Mouse (Mus musculus) right cerebral cortex, postnatal 36 days (tissue): Measurements from ENCODE around the gene Gtpbp1.
A peak's percentile ranks its signal among the peaks of the same experiment; 100 is the strongest.

ENCODE experiments used
- DNase-seq, 2 experiments: peaks; one replicate each; pipeline ENCODE4 v3.0.0; 2022; ENCODE audit warnings: low spot score in 2 of 2, mixed read lengths in 1 of 2

Gtpbp1 gene

GRCm38 (mm10) chr15:79723439-79723838 lies 32.8 kb downstream of the Gtpbp1 start:
- no peak for DNase-seq

GRCm38 (mm10) chr15:79725190-79725789 lies 34.6 kb downstream of the Gtpbp1 start:
- peak; percentile 71 to 80 for DNase-seq

- DNase-seq = peak in 1 of 2 experiments; percentile 33
Observed at GRCm38 (mm10) chr15:79727840-79728239, 37.2 kb downstream of the Gtpbp1 start.

- DNase-seq = no peak
Observed at GRCm38 (mm10) chr15:79728311-79728710, 37.7 kb downstream of the Gtpbp1 start.

- DNase-seq = no peak
Observed at GRCm38 (mm10) chr15:79728731-79729388, 38.2 kb downstream of the Gtpbp1 start.

- DNase-seq = no peak
Observed at GRCm38 (mm10) chr15:79731554-79731953, 40.9 kb downstream of the Gtpbp1 start.

- DNase-seq = no peak
Observed at GRCm38 (mm10) chr15:79733192-79733591, 42.5 kb downstream of the Gtpbp1 start.

DNA sequence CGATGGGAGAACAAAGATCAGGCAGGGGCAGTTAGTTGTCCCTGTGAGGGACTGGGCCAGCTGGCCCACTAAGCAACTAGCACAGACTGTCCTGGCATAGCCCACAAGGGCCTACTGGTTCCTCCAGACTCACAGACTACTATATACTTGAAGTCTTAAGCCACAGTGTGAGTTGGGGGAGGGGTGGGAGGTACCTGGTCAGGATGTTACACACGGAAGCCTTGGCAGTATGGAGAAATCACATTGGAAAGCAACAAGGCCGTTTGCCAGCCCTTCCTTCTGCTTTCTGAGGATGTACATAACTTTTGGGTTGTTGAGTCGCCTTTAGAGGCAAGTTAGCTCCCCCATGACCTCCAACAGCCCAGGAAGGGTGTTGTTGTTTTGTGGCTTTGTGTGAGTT lies 43.0 kb downstream of the Gtpbp1 start:
- no peak for DNase-seq

DNA sequence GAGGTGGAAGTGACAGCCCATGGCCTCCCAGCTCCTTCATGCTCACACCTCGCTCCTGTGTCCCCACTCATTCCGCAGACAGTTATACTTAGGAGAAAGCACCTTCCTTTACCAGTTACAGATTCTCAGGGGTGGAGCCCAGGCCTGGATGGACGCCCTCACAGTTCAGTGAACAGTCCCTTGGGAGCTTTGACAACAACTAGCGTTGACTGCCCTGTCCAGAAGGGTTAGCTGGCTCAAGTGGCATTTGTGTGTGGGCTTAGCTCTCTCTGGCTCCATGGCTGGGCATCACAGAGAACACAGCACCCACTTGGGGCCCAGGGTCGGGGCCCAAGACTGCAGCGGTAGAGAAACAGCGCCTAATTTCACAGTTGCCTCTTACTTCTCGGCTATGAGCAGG lies 43.7 kb downstream of the Gtpbp1 start:
- DNase-seq = no peak

GRCm38 (mm10) chr15:79740739-79741138 lies 50.1 kb downstream of the Gtpbp1 start:
- no peak for DNase-seq

- DNase-seq = no peak
Observed at GRCm38 (mm10) chr15:79741173-79741858, 50.7 kb downstream of the Gtpbp1 start.

GRCm38 (mm10) chr15:79741921-79742705 lies 51.5 kb downstream of the Gtpbp1 start, which contains the start of gene Sun2:
TSS of gene Sun2 (minus strand) at chr15:79742536.
- peak; percentile 92 to 93 for DNase-seq

- no peak for DNase-seq
Observed at GRCm38 (mm10) chr15:79742706-79743023, 52.0 kb downstream of the Gtpbp1 start.

GRCm38 (mm10) chr15:79744001-79744400 lies 53.4 kb downstream of the Gtpbp1 start:
- DNase-seq = no peak

- no peak for DNase-seq
Observed at GRCm38 (mm10) chr15:79744742-79745141, 54.1 kb downstream of the Gtpbp1 start.

GRCm38 (mm10) chr15:79745312-79745711 lies 54.7 kb downstream of the Gtpbp1 start:
- DNase-seq = no peak

GRCm38 (mm10) chr15:79745883-79746282 lies 55.2 kb downstream of the Gtpbp1 start:
- DNase-seq = no peak

DNA sequence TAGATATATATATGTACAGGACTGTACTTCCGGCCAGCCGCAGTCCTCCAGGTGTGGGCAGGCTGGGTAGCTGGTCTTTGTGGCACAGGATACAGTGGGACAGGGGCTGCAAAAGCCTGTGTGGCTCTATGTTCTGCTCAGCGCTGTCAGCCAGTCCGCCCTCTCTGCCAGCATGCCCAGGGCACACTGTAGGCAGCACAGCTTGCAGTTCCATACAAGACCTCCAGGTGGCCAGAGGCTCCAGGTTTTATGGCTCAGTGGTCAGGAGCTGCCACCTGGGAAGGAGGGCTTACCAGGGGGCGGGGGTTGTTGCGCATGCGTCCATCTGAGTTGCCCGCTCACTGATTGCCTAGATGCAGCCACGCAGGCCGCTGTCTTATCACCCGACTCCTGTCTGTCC lies 57.4 kb downstream of the Gtpbp1 start:
- DNase-seq = no peak

GRCm38 (mm10) chr15:79749162-79749561 lies 58.5 kb downstream of the Gtpbp1 start:
- DNase-seq = no peak

- no peak for DNase-seq
Observed at GRCm38 (mm10) chr15:79750266-79750665, 59.6 kb downstream of the Gtpbp1 start.

DNA sequence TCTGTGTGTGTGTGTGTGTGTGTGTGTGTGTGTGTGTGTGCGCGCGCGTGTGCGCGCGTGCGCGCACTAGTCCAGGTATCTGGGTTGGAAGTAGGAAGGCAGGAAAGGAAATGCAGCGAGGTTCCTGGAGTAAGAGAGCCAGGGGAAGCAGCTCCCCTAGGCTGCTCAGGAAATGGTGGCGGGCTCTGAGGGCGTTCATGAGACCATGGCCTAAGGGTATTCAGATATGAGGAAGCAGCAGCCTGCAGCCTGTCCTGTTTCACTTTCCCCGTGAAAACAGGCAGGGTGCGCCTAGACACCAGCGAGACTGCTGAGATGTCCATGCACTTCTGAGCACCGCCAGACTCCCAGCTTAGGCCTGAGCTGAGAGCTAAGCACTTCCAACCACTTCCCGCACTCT lies 61.1 kb downstream of the Gtpbp1 start:
- no peak for DNase-seq

DNA sequence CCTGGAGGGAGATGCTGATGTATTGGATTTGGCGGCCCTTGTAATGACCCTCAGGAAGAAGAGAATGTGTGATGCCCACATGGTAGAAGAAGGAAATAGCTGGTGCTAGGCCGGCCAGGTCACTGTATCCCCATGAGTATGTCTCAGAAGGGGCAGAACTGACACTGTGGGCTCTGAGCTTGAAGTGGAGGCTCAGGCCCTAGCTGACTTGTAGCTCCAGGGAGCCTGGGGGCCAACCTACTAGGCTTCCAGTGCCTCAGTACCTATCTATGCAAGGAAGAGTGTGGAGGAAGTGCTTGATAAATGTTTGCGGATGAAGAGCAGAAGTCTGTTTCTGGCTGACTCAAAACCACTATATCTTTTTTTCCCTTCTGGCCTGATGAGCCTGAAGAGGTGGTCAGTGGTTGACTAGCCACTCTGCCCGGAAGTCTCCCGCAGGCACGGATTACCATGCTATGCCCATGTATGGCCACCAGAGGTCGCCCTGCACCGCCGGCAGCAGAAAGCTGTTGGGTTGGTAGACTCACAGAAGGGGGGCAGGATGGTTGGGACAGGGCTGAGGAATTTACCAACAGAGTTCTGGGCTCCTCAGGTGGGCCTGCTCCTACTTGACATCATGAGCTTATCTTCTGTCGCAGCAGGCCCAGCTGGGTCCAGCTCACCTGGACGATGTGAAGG lies 62.2 kb downstream of the Gtpbp1 start:
- peak in 1 of 2 experiments; percentile 63 for DNase-seq
